Mouse (Mus musculus) midbrain, embryonic 12.5 days (tissue): ENCODE results near the gene Ahsg. TPM values are rescaled to one million over a fixed set of nuclear protein-coding genes. Genes with fewer than 3 reads are reported as not detected.
A peak's percentile ranks its signal among the peaks of the same experiment; 100 is the strongest.

Experiments
- ATAC-seq: fragments of 200-750 bp; cut with Nextera tagmentation; 2 replicates; pipeline ENCODE4 v1.8.0; 2017; ENCODE audit warnings: low read depth, moderate TSS enrichment, moderate library complexity; ENCODE audit not compliant: low FRiP score
- H3K27ac ChIP-seq: fragments of 300-500 bp; sonication (generic); replicated peaks from 2 replicates; pipeline ENCODE4 v1.5.1; 2016; ENCODE audit warnings: mild to moderate bottlenecking
- H3K27me3 ChIP-seq: fragments of 300-500 bp; sonication (generic); 2 replicates; pipeline ENCODE4 v1.6.1; 2016; ENCODE audit warnings: mild to moderate bottlenecking
- H3K36me3 ChIP-seq: fragments of 300-500 bp; sonication (generic); 2 replicates; pipeline ENCODE4 v1.6.1; 2016
- H3K4me1 ChIP-seq: fragments of 300-500 bp; sonication (generic); 2 replicates; pipeline ENCODE4 v1.6.1; 2016
- H3K4me2 ChIP-seq: fragments of 300-500 bp; sonication (generic); replicated peaks from 2 replicates; pipeline ENCODE4 v1.6.1; 2016; ENCODE audit warnings: mild to moderate bottlenecking, moderate library complexity
- H3K4me3 ChIP-seq: fragments of 300-500 bp; sonication (generic); 2 replicates; pipeline ENCODE4 v1.5.1; 2016; ENCODE audit warnings: mild to moderate bottlenecking
- H3K9ac ChIP-seq: fragments of 300-500 bp; sonication (generic); replicated peaks from 2 replicates; pipeline ENCODE4 v1.6.1; 2016; ENCODE audit warnings: mild to moderate bottlenecking, moderate library complexity
- H3K9me3 ChIP-seq: fragments of 300-500 bp; sonication (generic); 2 replicates; pipeline ENCODE4 v1.6.1; 2016; ENCODE audit warnings: mild to moderate bottlenecking
- WGBS: fragments of 180-500 bp; shearing (Covaris S2); methylation state at CpG from one replicate; pipeline ENCODE4 v1.1.7; 2016; 5-methylcytosine and 5-hydroxymethylcytosine counted together
- polyA plus RNA-seq: library from polyadenylated mRNA; unstranded; fragments of >200 nt; fragmentation: Nextera tagmentation; extraction: Ambion mirVana; gene quantifications from 2 replicates; pipeline ENCODE4 v1.2.1, GENCODE M21; 2016

Gene Ahsg
- not detected in 2 replicates for polyA plus RNA-seq

DNA sequence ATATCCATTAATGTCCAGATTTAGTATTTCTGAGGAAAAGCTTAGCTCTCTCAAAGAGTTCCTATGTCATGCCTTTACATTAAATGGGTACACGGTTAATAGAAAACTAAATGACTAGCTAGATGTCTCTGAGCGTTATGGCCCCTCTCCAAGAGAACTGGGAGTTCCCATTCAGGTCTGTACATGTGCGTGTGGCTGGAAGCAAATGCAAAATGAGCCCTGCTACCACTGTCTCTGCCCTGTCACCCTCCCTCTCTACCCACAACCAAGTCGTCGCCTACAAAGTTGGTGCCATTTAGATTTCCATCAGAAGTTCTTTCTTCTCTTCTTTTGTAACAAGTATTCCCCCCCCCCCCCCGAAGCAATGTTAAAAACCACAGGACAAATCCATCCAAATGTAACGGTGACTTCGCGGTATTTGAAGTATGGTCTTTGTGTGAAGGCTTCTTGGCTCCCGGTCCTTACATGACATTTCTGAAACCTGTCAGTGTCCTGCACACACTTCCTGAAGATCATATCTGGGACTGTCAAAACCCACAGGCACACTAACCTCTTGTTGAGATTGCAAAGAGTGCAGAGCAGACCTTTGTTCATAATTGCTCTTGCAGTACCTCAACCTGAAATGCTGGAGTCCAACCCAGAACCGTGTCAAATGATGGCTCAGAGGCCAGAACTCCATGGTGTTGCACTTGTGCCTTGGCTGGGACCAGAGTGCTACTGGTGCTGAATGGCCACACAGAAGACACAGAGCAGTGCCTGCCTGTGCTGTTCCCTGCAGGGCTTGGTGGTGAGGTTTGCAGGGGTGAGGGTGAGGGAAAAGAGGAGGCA lies at the start of gene Ahsg:
Gene Ahsg (plus strand): TSS at position 595 of the 828 bp plus-strand sequence.
- H3K9me3 ChIP-seq = no peaks in the 10 kb centered on the region
- WGBS = 89% methylated on average over 11 of the region's 11 CpGs
- H3K4me2 ChIP-seq = no peak within 1 kb of the TSS
- H3K9ac ChIP-seq = no peak within 1 kb of the TSS
- ATAC-seq = no peak
- H3K4me1 ChIP-seq = 0 out of 2 replicates have a peak, but pooled peaks cover 4% of the 10 kb centered on the region
- H3K4me3 ChIP-seq = no peak within 1 kb of the TSS
- no peak within 1 kb of the TSS for H3K27ac ChIP-seq
- no peaks in the 10 kb centered on the region for H3K27me3 ChIP-seq
- no peaks in the 10 kb centered on the region for H3K36me3 ChIP-seq

DNA sequence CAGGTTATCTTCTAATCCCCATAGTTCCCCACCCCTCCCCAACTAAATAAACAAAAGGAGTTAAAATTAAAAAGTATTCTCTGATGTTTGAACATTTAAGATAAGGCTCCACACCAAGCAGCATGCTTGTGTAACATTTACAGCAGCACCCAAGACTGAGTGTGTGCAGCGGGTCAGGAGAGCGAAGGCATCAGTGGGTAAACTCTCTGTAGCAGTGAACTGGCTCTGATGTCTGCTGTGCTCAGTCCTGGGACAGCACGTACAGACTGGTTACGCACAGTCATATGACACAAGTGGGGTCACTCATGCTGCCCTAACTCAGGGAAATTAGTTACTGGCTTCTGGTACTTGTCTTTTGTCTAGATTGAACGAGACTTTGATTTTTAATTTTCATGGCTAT lies 48.2 kb upstream of the Ahsg start:
- Histone ChIP-seq H3K4me3 (no peak overlapping the region), H3K4me2 (no peak overlapping the region), H3K27ac (no peak overlapping the region), H3K36me3 (peaks cover 21% of the 10 kb centered on the region; the same call in 1 of the 2 replicates), H3K4me1 (peaks cover 5% of the 10 kb centered on the region; the same call in 1 of the 2 replicates), H3K9ac (no peak overlapping the region), H3K9me3 (no peaks in the 10 kb centered on the region), H3K27me3 (no peaks in the 10 kb centered on the region)
- WGBS = 91% methylated on average over 5 of the region's 5 CpGs
- ATAC-seq = no peak

DNA sequence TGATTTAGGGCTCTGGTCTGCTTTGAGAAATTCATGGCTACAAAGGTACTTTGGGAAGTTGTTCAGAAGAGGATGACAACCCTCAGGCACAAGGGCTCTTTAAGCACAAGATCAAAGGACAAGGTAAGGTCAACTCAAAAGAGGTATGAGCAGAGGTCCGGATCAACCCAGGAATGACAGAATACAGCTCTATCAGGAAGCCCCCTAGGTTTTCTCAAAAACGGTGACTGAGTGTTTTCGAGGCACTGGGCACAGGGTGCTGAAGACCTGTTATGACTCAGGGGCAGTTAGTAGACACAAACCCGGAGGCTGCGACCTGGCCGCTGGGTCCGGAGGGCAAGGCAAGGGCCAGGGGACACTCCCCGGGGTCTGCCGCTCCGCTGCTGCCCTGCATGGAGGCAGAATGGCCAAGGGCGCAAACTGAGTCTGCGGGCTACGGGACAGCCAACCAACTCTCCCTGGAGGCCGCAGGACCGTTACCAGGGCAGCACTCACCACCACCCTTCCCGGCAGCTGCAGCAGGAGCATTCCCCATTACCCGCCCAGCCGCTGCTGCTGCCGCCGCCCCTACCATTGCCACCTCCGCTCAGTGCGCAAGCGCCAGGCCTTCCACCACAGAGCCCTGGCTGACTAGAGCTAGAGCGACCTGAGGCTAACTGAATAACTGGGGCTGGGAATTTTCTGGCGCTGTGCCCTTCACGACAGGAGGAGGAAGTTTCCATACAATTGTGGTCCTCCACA lies 46.8 kb upstream of the Ahsg start:
- H3K4me3 ChIP-seq = peak overlapping the region; percentile 51
- no peaks in the 10 kb centered on the region for H3K27me3 ChIP-seq
- peak; percentile 94 for ATAC-seq
- peaks cover 13% of the 10 kb centered on the region; the same call in 1 of the 2 replicates for H3K36me3 ChIP-seq
- H3K27ac ChIP-seq = no peak overlapping the region
- 8% methylated on average over 26 of the region's 26 CpGs for WGBS
- no peaks in the 10 kb centered on the region for H3K9me3 ChIP-seq
- H3K4me1 ChIP-seq = peaks cover 5% of the 10 kb centered on the region; the same call in 1 of the 2 replicates
- peak overlapping the region; percentile 76 for H3K4me2 ChIP-seq
- peak overlapping the region; percentile 58 for H3K9ac ChIP-seq

DNA sequence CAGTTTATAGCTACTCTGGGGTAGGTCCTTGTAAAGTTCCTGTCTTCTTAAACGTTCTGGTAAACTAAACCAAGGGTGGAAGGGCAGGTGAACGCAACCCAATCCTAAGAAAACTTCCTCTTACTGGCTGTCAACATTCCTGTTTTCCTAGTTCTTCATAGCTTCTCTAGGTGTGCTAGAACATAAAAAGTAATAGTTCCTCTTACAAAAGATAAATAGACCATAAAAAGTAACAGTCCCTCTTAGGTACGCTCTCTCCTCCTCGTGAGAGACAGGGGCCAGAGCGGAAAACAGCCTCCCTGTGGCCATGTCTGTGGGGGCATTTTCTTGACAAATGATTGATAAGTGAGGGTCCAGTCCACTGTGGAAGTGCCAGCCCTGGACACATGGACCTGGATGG lies 46.2 kb upstream of the Ahsg start:
- 74% methylated on average over 5 of the region's 5 CpGs for WGBS
- ATAC-seq = no peak
- Histone ChIP-seq H3K4me3 (peak overlapping the region; percentile 51), H3K27me3 (no peaks in the 10 kb centered on the region), H3K4me1 (peaks cover 5% of the 10 kb centered on the region; the same call in 1 of the 2 replicates), H3K4me2 (peak overlapping the region; percentile 76), H3K36me3 (peaks cover 12% of the 10 kb centered on the region; the same call in 1 of the 2 replicates), H3K9me3 (no peaks in the 10 kb centered on the region), H3K27ac (no peak overlapping the region), H3K9ac (0 out of 2 replicates have a peak overlapping the region, but pooled peaks have one; percentile 58)

DNA sequence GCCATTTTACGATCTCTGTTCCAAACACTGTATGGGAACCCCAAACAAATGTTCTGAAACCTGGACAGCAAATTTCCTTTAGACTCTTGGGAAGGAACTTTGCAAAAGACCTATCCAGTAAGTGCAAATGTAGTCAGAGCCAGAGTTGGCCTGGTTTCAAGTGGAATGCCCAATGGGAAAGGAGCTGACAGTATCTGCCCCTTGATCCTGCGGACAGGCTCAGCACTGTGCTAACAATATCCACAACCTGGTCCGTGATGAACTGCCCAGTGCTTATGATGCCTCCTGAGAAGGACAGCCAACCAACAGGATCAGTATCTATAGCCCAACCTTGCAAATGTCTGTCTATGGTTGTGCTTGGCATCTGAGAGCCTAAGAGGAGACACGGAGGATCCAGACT lies 45.6 kb upstream of the Ahsg start:
- WGBS = 90% methylated on average over 4 of the region's 4 CpGs
- Histone ChIP-seq H3K27me3 (no peaks in the 10 kb centered on the region), H3K9ac (no peak overlapping the region), H3K9me3 (no peaks in the 10 kb centered on the region), H3K4me2 (no peak overlapping the region), H3K27ac (no peak overlapping the region), H3K36me3 (peaks cover 8% of the 10 kb centered on the region; the same call in 1 of the 2 replicates), H3K4me3 (no peak overlapping the region), H3K4me1 (peaks cover 5% of the 10 kb centered on the region; the same call in 1 of the 2 replicates)
- no peak for ATAC-seq

DNA sequence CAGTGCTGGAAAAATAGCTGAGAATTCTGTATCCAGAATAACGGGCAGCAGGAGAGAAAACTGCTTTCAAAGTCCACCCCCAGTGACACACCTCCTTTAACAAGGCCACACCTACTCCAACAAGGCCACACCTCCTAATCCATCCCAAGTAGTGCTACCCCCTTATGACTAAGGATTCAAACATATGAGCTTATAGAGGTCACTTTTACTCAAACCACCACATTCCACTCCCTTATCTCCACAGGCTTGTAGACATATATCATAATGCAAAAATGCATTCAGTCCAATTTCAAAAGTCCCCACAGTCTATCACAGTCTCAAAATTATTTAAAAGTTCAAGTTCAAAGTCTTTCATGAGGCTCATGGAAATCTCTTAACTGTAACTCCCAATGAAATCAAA lies 43.4 kb upstream of the Ahsg start:
- Histone ChIP-seq H3K4me3 (no peak overlapping the region), H3K9ac (no peak overlapping the region), H3K27me3 (no peaks in the 10 kb centered on the region), H3K4me2 (no peak overlapping the region), H3K9me3 (no peaks in the 10 kb centered on the region), H3K36me3 (no peaks in the 10 kb centered on the region), H3K27ac (no peak overlapping the region), H3K4me1 (peaks cover 5% of the 10 kb centered on the region; the same call in 1 of the 2 replicates)
- no peak for ATAC-seq
- 88% methylated on average over 1 of the region's 1 CpGs for WGBS

DNA sequence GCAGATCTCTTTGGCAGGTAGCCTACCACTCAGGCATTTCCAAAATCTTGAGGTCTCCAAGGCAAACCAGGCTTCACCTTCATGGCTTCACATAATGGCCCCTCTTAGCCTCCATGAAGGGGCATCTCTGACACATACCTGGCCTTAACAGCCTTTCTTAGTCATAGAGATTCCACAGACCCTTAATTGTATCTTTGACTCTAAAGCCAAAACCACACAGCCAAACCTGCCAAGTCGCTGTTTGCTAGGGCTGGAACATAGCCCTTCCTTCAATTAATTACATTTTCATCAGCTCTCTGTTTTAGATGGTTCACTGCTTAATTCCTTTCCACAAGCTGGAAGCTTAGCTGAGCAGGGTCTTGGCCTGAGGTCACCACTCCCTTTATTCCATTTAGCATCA lies 42.7 kb upstream of the Ahsg start:
- Histone ChIP-seq H3K4me2 (no peak overlapping the region), H3K4me3 (no peak overlapping the region), H3K9ac (no peak overlapping the region), H3K36me3 (0 out of 2 replicates have a peak, but pooled peaks cover 5% of the 10 kb centered on the region), H3K27me3 (no peaks in the 10 kb centered on the region), H3K4me1 (peaks cover 5% of the 10 kb centered on the region; the same call in 1 of the 2 replicates), H3K9me3 (no peaks in the 10 kb centered on the region), H3K27ac (no peak overlapping the region)
- 94% methylated on average over 1 of the region's 1 CpGs for WGBS
- no peak for ATAC-seq

DNA sequence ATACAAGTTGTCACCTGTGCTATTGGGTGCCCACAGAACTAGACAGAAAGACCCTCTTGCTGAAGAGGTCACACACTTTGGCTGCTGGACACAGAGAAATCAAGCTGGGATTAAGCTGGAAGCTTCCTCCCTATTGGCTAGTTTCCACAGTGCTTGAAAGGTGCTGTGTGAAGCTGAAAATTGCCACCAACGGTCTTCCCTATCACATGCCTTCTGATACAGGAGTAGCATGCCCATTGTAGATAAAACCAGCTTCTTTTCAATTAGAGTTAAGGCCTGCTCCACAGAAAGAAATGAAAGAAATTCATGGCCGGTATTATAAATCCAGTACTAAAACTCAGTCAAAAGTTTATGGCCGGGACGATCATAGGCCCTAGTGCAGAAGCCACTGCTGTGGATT lies 38.4 kb upstream of the Ahsg start:
- Histone ChIP-seq H3K9me3 (no peaks in the 10 kb centered on the region), H3K4me3 (no peak overlapping the region), H3K9ac (no peak overlapping the region), H3K4me1 (peaks cover 5% of the 10 kb centered on the region), H3K27me3 (no peaks in the 10 kb centered on the region), H3K4me2 (no peak overlapping the region), H3K27ac (no peak overlapping the region), H3K36me3 (0 out of 2 replicates have a peak, but pooled peaks cover 5% of the 10 kb centered on the region)
- ATAC-seq = no peak
- WGBS = 94% methylated on average over 4 of the region's 4 CpGs

DNA sequence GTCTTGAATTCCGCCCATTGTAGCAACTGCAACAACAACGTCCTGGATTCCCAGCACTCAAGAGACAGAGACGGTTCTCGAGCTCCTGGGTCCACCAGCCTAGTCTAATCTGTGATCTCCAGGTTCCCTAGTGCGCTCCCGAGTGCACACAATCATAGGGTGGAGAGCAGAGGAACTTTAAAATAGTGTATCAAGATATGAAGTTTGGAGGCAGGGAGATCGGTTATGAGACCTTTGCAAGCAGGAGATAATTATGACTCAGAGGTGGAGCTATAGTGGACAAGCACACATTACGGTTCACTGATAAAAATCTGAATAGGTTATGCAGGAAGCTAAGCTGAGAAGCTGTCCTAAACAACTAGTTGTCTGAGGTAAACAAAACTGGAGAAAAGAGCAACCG lies 34.3 kb upstream of the Ahsg start:
- Histone ChIP-seq H3K4me1 (peaks cover 16% of the 10 kb centered on the region), H3K27me3 (no peaks in the 10 kb centered on the region), H3K36me3 (0 out of 2 replicates have a peak, but pooled peaks cover 5% of the 10 kb centered on the region), H3K9ac (peak overlapping the region; percentile 37), H3K4me2 (peak overlapping the region; percentile 93), H3K9me3 (no peaks in the 10 kb centered on the region), H3K27ac (no peak overlapping the region), H3K4me3 (peak overlapping the region; percentile 86)
- no peak for ATAC-seq
- WGBS = 19% methylated on average over 9 of the region's 9 CpGs

DNA sequence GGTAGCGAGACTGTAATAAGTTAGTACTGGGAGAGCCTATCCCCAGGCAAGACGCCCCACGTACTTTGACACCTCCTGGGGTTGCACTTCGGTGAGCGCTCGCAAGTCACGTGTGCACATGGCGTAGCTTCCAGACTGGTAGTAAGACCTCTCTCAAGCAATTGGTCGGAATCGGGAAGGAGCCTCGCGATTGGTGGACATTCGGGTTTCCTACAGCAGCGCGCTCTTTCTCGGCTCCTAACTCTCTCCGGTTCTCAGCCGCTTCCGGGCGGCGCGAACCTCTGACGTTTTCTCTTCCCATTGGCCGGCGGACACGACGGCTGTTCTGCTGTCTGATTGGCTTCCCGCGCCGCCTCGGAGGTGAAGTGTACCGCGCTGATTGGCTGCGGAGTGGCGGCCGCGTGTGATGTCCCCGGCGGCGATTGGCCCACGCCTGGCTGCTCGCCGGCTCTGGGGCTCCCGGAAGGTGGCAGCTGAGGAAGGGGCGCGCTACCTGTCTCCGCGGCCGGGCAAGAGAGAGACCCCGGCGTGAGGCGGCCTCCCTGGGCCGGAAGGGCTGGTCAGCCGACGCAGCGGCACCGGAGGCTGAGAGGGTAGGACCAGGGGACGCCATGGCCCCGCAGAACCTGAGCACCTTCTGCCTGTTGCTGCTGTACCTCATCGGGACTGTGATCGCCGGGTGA lies 33.5 kb upstream of the Ahsg start, which contains the start of the genes Tbccd1 and Dnajb11:
Gene Tbccd1 (minus strand): TSS at position 239 of the 683 bp plus-strand sequence.
Gene Dnajb11 (plus strand): TSS at position 415 of the 683 bp plus-strand sequence.
- peak within 1 kb of the TSS; percentile 91 for H3K9ac ChIP-seq
- H3K4me3 ChIP-seq = peak within 1 kb of the TSS; percentile 86
- peaks cover 16% of the 10 kb centered on the region for H3K4me1 ChIP-seq
- peak within 1 kb of the TSS; percentile 49; the same call in 1 of the 2 replicates for H3K27ac ChIP-seq
- H3K27me3 ChIP-seq = no peaks in the 10 kb centered on the region
- peak; percentile 100 for ATAC-seq
- peak within 1 kb of the TSS; percentile 93 for H3K4me2 ChIP-seq
- WGBS = under 1% methylated on average over 62 of the region's 62 CpGs
- H3K9me3 ChIP-seq = no peaks in the 10 kb centered on the region
- H3K36me3 ChIP-seq = peaks cover 7% of the 10 kb centered on the region; the same call in 1 of the 2 replicates

DNA sequence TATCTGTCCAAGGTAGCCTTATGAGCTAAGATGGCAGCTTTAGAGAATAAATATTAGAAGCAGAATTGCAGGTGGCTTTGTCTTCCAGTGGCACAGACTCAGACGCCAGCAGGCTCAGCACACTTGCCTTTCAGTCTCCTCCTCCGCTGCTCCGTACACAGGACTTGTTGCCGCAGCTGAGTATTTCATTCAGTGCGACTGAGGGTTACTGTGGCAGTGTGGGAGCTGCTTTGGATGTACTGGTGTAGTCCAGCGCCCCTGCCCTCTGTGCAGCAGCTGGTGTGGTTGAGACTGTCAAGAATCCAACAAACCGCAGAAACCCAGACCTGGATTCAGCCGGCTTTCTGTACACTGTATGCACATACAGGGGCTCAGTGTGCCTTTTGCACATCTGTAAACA lies 18.7 kb upstream of the Ahsg start:
- Histone ChIP-seq H3K9ac (no peak overlapping the region), H3K27me3 (no peaks in the 10 kb centered on the region), H3K4me3 (no peak overlapping the region), H3K36me3 (peaks cover 60% of the 10 kb centered on the region), H3K4me2 (no peak overlapping the region), H3K9me3 (no peaks in the 10 kb centered on the region), H3K27ac (no peak overlapping the region), H3K4me1 (no peaks in the 10 kb centered on the region)
- 94% methylated on average over 8 of the region's 8 CpGs for WGBS
- ATAC-seq = no peak
